Mouse (Mus musculus) gastrocnemius, adult 18-20 months (tissue): ENCODE data around the gene Hoxb3. TPM values are rescaled to one million over a fixed set of nuclear protein-coding genes. Genes with fewer than 3 reads are reported as not detected.

Experiments used
- DNase-seq: peaks from one replicate; pipeline ENCODE4 v3.0.0; 2021; ENCODE audit warnings: low spot score
- total RNA-seq, 2 experiments: library from RNA; stranded (reverse); gene quantifications; 2 replicates each; pipeline ENCODE4 v1.2.3; 2021

Hoxb3 gene
- total RNA-seq, 2 experiments from 2014 or later, result 0.21 to 0.39 TPM

GRCm38 (mm10) chr11:96338957-96339855 lies 16.1 kb downstream of the Hoxb3 start:
- no peak for DNase-seq

GRCm38 (mm10) chr11:96340698-96341365 lies 17.7 kb downstream of the Hoxb3 start:
- no peak for DNase-seq

DNA sequence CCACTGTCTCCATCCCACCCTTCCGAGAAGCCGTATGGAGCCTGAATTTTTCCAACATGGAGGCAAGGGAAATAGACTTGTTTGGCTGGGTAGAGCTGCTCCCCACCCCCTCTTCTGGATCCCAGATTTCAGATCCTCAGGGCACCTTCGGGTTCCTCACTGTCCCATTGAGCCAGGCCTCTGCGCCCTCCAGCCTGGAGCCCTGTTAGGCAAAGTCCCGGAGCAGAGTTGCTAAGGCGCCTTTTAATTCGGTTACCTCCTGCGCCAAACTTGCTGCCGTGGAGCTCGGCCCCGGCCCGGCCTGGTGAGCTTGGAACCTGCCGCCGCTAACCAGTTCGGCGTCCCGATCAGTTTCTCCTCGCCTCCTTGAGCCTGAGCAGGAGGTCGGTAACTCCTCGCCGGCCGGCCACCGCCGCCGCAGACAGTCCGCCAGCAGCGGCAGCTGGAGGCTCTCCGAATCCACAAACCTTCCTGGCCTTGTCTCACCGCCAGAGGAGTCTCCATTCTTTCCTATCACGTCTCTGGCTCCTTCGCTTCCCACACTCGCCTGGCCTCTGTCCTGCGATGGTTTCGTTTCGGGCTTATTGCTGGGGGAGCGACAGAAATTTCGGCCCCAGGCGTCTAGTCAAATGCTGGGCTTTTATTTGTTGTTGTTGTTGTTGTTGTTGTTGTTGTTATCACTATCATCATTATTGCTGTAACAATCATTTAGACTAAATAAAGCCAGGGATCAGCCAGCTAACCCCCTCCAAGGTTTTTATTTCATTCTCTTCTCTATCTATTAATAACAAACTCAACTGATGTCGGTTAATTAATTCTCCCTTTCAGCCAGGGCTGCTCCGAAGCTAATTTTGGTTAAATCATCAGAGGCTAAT lies 18.8 kb downstream of the Hoxb3 start:
- no peak for DNase-seq

DNA sequence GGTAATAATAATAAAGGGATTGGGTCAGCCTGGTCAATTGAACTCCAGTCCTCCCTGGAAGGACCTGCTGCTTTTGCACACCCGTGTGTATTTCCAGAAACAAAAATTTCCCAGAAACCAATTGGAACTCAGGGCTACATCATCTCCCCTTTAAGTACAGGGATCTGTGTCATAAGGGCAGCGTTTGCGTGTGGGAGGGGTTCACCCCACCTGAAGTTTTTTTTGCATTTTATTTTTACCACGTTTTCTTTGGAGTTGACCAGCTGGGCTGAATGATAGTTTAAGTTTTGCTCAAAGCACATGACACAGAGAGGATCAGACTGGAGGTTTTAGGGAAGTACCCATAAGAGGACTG lies 19.4 kb downstream of the Hoxb3 start:
- DNase-seq, result no peak

- DNase-seq, result no peak
Measured at GRCm38 (mm10) chr11:96343206-96343745, 20.1 kb downstream of the Hoxb3 start.

- no peak for DNase-seq
Measured at GRCm38 (mm10) chr11:96344061-96344877, 21.1 kb downstream of the Hoxb3 start.

- DNase-seq, result no peak
Measured at GRCm38 (mm10) chr11:96344878-96345159, 21.7 kb downstream of the Hoxb3 start.

DNA sequence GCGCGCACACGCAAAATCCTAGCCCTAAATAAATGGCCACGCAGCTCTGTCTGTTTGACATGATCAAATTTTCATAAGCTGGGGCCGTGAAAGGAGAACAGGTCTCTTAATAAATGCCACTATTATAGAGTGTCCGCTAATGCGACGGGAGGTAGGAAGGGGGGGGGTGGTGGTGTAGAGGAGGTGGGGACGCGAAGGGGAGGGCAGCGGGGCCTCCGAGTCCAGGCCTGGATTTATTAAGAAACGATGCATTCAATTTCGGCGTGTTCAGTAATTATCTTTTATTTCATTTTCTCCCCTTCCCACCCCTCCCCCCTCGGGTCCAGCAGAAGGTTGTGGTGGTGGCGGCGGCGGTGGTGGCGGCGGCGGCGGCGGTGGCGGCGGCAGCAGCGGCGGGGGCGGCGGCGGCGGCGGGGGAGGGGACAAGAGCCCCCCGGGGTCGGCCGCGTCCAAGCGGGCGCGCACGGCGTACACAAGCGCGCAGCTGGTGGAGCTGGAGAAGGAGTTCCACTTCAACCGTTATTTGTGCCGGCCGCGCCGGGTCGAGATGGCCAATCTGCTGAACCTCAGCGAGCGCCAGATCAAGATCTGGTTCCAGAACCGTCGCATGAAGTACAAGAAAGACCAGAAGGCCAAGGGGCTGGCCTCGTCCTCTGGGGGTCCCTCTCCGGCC lies 22.2 kb downstream of the Hoxb3 start:
- DNase-seq, result no peak

GRCm38 (mm10) chr11:96345893-96346806 lies 23.0 kb downstream of the Hoxb3 start:
- no peak for DNase-seq

GRCm38 (mm10) chr11:96346916-96347520 lies 23.9 kb downstream of the Hoxb3 start:
- no peak for DNase-seq

- DNase-seq, result no peak
Measured at GRCm38 (mm10) chr11:96347717-96348116, 24.6 kb downstream of the Hoxb3 start.

- DNase-seq, result no peak
Measured at GRCm38 (mm10) chr11:96348141-96348928, 25.2 kb downstream of the Hoxb3 start.

DNA sequence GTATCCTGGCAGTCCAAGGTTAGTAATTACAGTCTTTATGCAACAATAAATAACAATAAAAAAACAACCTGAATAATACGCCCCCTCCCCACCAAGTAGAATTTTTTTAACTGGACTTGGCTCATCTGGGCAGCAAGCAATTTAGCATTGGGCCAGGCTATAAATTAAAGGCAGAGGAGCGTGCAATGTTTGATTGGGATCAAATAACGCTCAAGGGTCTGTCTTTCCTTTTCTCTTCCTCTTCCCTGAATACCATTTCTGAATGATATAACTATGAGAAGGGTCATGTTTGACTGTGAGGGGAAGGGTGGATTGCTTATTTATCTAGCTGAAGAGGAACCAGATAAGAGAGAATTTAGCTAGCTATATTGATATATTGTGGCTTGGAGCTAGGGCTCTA lies 25.9 kb downstream of the Hoxb3 start:
- no peak for DNase-seq

GRCm38 (mm10) chr11:96349491-96350340 lies 26.6 kb downstream of the Hoxb3 start:
- no peak for DNase-seq

GRCm38 (mm10) chr11:96350341-96350624 lies 27.2 kb downstream of the Hoxb3 start, which contains the start of gene Hoxb2:
Hoxb2 (plus strand) TSS chr11:96350525.
- DNase-seq, result no peak

- DNase-seq, result no peak
Measured at GRCm38 (mm10) chr11:96350791-96351190, 27.7 kb downstream of the Hoxb3 start.

DNA sequence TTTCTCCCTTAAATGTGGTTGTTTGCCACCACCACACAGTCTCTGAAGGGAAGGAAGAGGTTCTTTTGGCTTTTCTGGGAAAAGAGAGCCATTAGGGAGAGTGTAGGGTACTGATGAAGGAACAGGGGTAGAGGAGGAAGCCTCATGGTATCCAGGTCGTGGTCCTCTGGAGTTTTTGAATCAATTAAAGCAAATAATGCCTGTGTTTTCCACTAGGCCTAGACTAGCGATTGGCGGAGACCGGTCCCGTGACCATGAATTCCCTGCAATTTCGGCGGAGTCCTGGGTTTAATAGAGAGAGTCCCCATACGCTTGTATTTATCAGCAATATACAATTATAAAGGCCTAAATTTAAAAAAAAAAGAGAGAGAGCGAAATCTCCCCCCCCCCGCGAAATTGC lies 28.2 kb downstream of the Hoxb3 start:
- DNase-seq, result no peak
